Comparison of ENCODE assay signal across 17 mouse cellular contexts in genomic region chr1:88222216-88222615, GRCm38 (mm10). TPM values are rescaled to one million over a fixed set of nuclear protein-coding genes. Genes with fewer than 3 reads are reported as not detected.
"Had no signal": no experiment of that assay in that cellular context is flagged by ENCODE, and none has a peak within 500 bp of the region (broad histone marks: within the 10 kb centered on the region; RNA-seq: fewer than 3 reads in every experiment).

No protein-coding gene starts in this region.

- H3K27me3 ChIP-seq: limb, embryonic 13.5 days; liver, embryonic 12.5 days; liver, embryonic 15.5 days; lung, embryonic 15.5 days; stomach, embryonic 15.5 days had no signal

- DNase-seq: kidney, adult 2 months; kidney, postnatal 4 days; liver; lung, adult 18-20 months; midbrain, embryonic 14.5 days; thymus, adult 18-20 months; thymus, postnatal 36 days had no signal

- ATAC-seq: liver, embryonic 12.5 days had no signal

- H3K4me1 ChIP-seq: limb, embryonic 10.5 days; limb, embryonic 13.5 days; liver, embryonic 12.5 days; liver, embryonic 15.5 days; lung, embryonic 15.5 days; stomach, embryonic 15.5 days had no signal

- H3K4me2 ChIP-seq: limb, embryonic 13.5 days; liver, embryonic 12.5 days; liver, embryonic 15.5 days; lung, embryonic 15.5 days; stomach, embryonic 15.5 days had no signal

- H3K9ac ChIP-seq: limb, embryonic 13.5 days; liver, embryonic 12.5 days; liver, embryonic 15.5 days; lung, embryonic 15.5 days; stomach, embryonic 15.5 days had no signal

- H3K27ac ChIP-seq: limb, embryonic 10.5 days; limb, embryonic 13.5 days; liver, embryonic 12.5 days; liver, embryonic 15.5 days; lung, embryonic 15.5 days; macrophage; stomach, embryonic 15.5 days had no signal

- H3K4me3 ChIP-seq: limb, embryonic 10.5 days; limb, embryonic 13.5 days; liver, embryonic 12.5 days; liver, embryonic 15.5 days; lung, embryonic 15.5 days; stomach, embryonic 15.5 days had no signal

- H3K36me3 ChIP-seq: limb, embryonic 10.5 days; limb, embryonic 13.5 days; liver, embryonic 12.5 days; liver, embryonic 15.5 days; lung, embryonic 15.5 days; stomach, embryonic 15.5 days had no signal

RNA-seq across cellular contexts. Expression of gene Ugt1a1, which starts 10.5 kb away (rescaled TPM):
- polyA plus RNA-seq: limb, embryonic 10.5 days; liver, embryonic 12.5 days; macrophage; midbrain, embryonic 14.5 days; midbrain, postnatal 0 days; neural tube, embryonic 11.5 days; neural tube, embryonic 14.5 days had no signal

RNA-seq across cellular contexts. Expression of gene Dnajb3, which starts 16.6 kb away (rescaled TPM):
- polyA plus RNA-seq: macrophage had no signal

RNA-seq across cellular contexts. Expression of gene Ugt1a2, which starts 21.8 kb away (rescaled TPM):
- polyA plus RNA-seq: limb, embryonic 10.5 days; limb, embryonic 13.5 days; liver, embryonic 12.5 days; midbrain, embryonic 14.5 days; midbrain, postnatal 0 days; neural tube, embryonic 11.5 days had no signal
